Mouse (Mus musculus) intestine, postnatal 0 days (tissue): Measurements from ENCODE around the gene Fbxl8. TPM values are rescaled to one million over a fixed set of nuclear protein-coding genes. Genes with fewer than 3 reads are reported as not detected.

Experiments used
- ATAC-seq: fragments of 200-750 bp; cut with Nextera tagmentation; 2 replicates; pipeline ENCODE4 v1.8.0; 2017; ENCODE audit warnings: mild to moderate bottlenecking, moderate TSS enrichment, moderate library complexity
- H3K27ac ChIP-seq: fragments of 300-500 bp; sonication (generic); 2 replicates; pipeline ENCODE4 v1.5.1; 2014; ENCODE audit warnings: mild to moderate bottlenecking, low read depth, low read length, moderate library complexity
- H3K27me3 ChIP-seq: fragments of 300-500 bp; sonication (generic); replicated peaks from 2 replicates; pipeline ENCODE4 v1.6.1; 2014; ENCODE audit warnings: low read length, mixed read lengths; ENCODE audit not compliant: control insufficient read depth, insufficient read depth
- H3K36me3 ChIP-seq: fragments of 300-500 bp; sonication (generic); 2 replicates; pipeline ENCODE4 v1.6.1; 2014; ENCODE audit warnings: mild to moderate bottlenecking, moderate library complexity; ENCODE audit not compliant: control insufficient read depth, insufficient read depth
- H3K4me1 ChIP-seq: fragments of 300-500 bp; sonication (generic); replicated peaks from 2 replicates; pipeline ENCODE4 v1.6.1; 2014; ENCODE audit warnings: antibody characterized with exemption, low read length, mixed read lengths; ENCODE audit not compliant: control insufficient read depth, insufficient read depth
- H3K4me2 ChIP-seq: fragments of 300-500 bp; sonication (generic); replicated peaks from 2 replicates; pipeline ENCODE4 v1.6.1; 2014; ENCODE audit warnings: low read depth, mild to moderate bottlenecking, moderate library complexity
- H3K4me3 ChIP-seq: fragments of 300-500 bp; sonication (generic); 2 replicates; pipeline ENCODE4 v1.5.1; 2014; ENCODE audit warnings: low read depth, low read length
- H3K9ac ChIP-seq: fragments of 300-500 bp; sonication (generic); 2 replicates; pipeline ENCODE4 v1.6.1; 2014; ENCODE audit warnings: mild to moderate bottlenecking, low read depth, low read length
- H3K9me3 ChIP-seq: fragments of 300-500 bp; sonication (generic); 2 replicates; pipeline ENCODE4 v1.6.1; 2016; ENCODE audit warnings: mixed run types; ENCODE audit not compliant: control insufficient read depth
- CTCF ChIP-seq: sonication (generic); IDR thresholded peaks from 2 replicates; pipeline ENCODE4 v1.5.1; 2016; ENCODE audit warnings: low read depth, mild to moderate bottlenecking, control low read depth, antibody characterized with exemption, moderate library complexity
- WGBS: fragments of 180-500 bp; shearing (Covaris S2); extraction: QIAGEN DNeasy Blood & Tissue Kit; methylation state at CpG from one replicate; pipeline ENCODE4 v1.1.7; 2014; 5-methylcytosine and 5-hydroxymethylcytosine counted together
- polyA plus RNA-seq: library from polyadenylated mRNA; unstranded; fragments of >200 nt; fragmentation: Nextera tagmentation; extraction: Ambion mirVana; gene quantifications from 2 replicates; pipeline ENCODE4 v1.2.1, GENCODE M21; 2015

Gene Fbxl8
- polyA plus RNA-seq, 1 experiment from 2014 or later: 6.0 TPM

GRCm38 (mm10) chr8:105241016-105241415 is 23.4 kb upstream of the Fbxl8 start:
- Histone ChIP-seq H3K4me1 (no peaks in the 10 kb centered on the region), H3K27ac (no peak overlapping the region), H3K9ac (no peak overlapping the region), H3K4me2 (no peak overlapping the region), H3K27me3 (no peaks in the 10 kb centered on the region), H3K9me3 (no peaks in the 10 kb centered on the region), H3K4me3 (no peak overlapping the region), H3K36me3 (peaks cover 52% of the 10 kb centered on the region)
- WGBS: 97% methylated on average over 7 of the region's 7 CpGs
- no peak for ATAC-seq
- TF ChIP-seq CTCF: no peak

GRCm38 (mm10) chr8:105251954-105252353 is 12.5 kb upstream of the Fbxl8 start:
- H3K9me3 ChIP-seq: no peaks in the 10 kb centered on the region
- peaks cover 54% of the 10 kb centered on the region for H3K36me3 ChIP-seq
- H3K4me3 ChIP-seq: no peak overlapping the region

GRCm38 (mm10) chr8:105252680-105253537 is 11.5 kb upstream of the Fbxl8 start:
- no peaks in the 10 kb centered on the region for H3K27me3 ChIP-seq

More at GRCm38 (mm10) chr8:105251954-105252353, 12.5 kb upstream of the Fbxl8 start:
- no peak overlapping the region for H3K27ac ChIP-seq
- no peak overlapping the region for H3K9ac ChIP-seq
- H3K4me1 ChIP-seq: peaks cover 3% of the 10 kb centered on the region; the same call in 1 of the 2 replicates
- ATAC-seq: no peak
- H3K27me3 ChIP-seq: no peaks in the 10 kb centered on the region
- WGBS: 93% methylated on average over 6 of the region's 6 CpGs
- no peak for TF ChIP-seq CTCF
- H3K4me2 ChIP-seq: no peak overlapping the region

GRCm38 (mm10) chr8:105253766-105254151 is 10.7 kb upstream of the Fbxl8 start:
- no peaks in the 10 kb centered on the region for H3K9me3 ChIP-seq
- no peak for ATAC-seq
- H3K9ac ChIP-seq: peak overlapping the region; percentile 47; the same call in 1 of the 2 replicates
- H3K4me1 ChIP-seq: peaks cover 3% of the 10 kb centered on the region; the same call in 1 of the 2 replicates
- peak overlapping the region; percentile 98 for H3K4me2 ChIP-seq
- 53% methylated on average over 20 of the region's 20 CpGs for WGBS
- no peak overlapping the region for H3K27ac ChIP-seq
- peaks cover 38% of the 10 kb centered on the region for H3K36me3 ChIP-seq
- peak overlapping the region; percentile 64 for H3K4me3 ChIP-seq
- H3K27me3 ChIP-seq: 0 out of 2 replicates have a peak, but pooled peaks cover 4% of the 10 kb centered on the region
- no peak for TF ChIP-seq CTCF

More at GRCm38 (mm10) chr8:105252680-105253537, 11.5 kb upstream of the Fbxl8 start:
- TF ChIP-seq CTCF: no peak
- Histone ChIP-seq H3K9me3 (no peaks in the 10 kb centered on the region), H3K4me3 (no peak overlapping the region), H3K9ac (no peak overlapping the region), H3K4me2 (no peak overlapping the region; the same call in 1 of the 2 replicates), H3K4me1 (peaks cover 3% of the 10 kb centered on the region; the same call in 1 of the 2 replicates), H3K36me3 (peaks cover 45% of the 10 kb centered on the region), H3K27ac (no peak overlapping the region)
- WGBS: 60% methylated on average over 10 of the region's 10 CpGs
- ATAC-seq: no peak

GRCm38 (mm10) chr8:105254152-105254965 is 10.1 kb upstream of the Fbxl8 start:
- H3K9ac ChIP-seq: peak overlapping the region; percentile 47
- peak; percentile 97 for TF ChIP-seq CTCF
- H3K4me1 ChIP-seq: peaks cover 8% of the 10 kb centered on the region; the same call in 1 of the 2 replicates
- H3K4me2 ChIP-seq: peak overlapping the region; percentile 98
- peak overlapping the region; percentile 64 for H3K4me3 ChIP-seq
- H3K36me3 ChIP-seq: peaks cover 36% of the 10 kb centered on the region
- ATAC-seq: peak; percentile 76
- WGBS: under 1% methylated on average over 74 of the region's 74 CpGs
- no peaks in the 10 kb centered on the region for H3K9me3 ChIP-seq
- peaks cover 10% of the 10 kb centered on the region; the same call in 1 of the 2 replicates for H3K27me3 ChIP-seq
- H3K27ac ChIP-seq: peak overlapping the region; percentile 72

GRCm38 (mm10) chr8:105254966-105255350 is 9.5 kb upstream of the Fbxl8 start, which contains the start of gene B3gnt9:
B3gnt9 (minus strand) TSS chr8:105255153.
- under 1% methylated on average over 14 of the region's 14 CpGs for WGBS
- Histone ChIP-seq H3K27ac (peak within 1 kb of the TSS; percentile 72), H3K36me3 (peaks cover 30% of the 10 kb centered on the region), H3K9me3 (no peaks in the 10 kb centered on the region), H3K4me3 (peak within 1 kb of the TSS; percentile 64), H3K4me2 (peak within 1 kb of the TSS; percentile 98), H3K9ac (peak within 1 kb of the TSS; percentile 47), H3K4me1 (peaks cover 12% of the 10 kb centered on the region; the same call in 1 of the 2 replicates), H3K27me3 (peaks cover 10% of the 10 kb centered on the region; the same call in 1 of the 2 replicates)
- no peak for TF ChIP-seq CTCF
- ATAC-seq: peak; percentile 62
